8 mouse cellular contexts compared by ENCODE assay signal in genomic region chr13:30901387-30902041, GRCm38 (mm10). TPM values are rescaled to one million over a fixed set of nuclear protein-coding genes. Genes with fewer than 3 reads are reported as not detected.
DNase-seq lines count a peak whose midpoint lies in the region; ATAC-seq and TF ChIP-seq lines count a peak whose summit lies in the region.
"Had no signal": no experiment of that assay in that cellular context is flagged by ENCODE, and none has a peak within 500 bp of the region (broad histone marks: within the 10 kb centered on the region; RNA-seq: fewer than 3 reads in every experiment).

No protein-coding gene starts in this region.

- H3K9ac ChIP-seq in hindbrain, postnatal 0 days (replicated peaks; ENCODE audit: low read length): no peak overlapping the region

- 93% methylated on average over 7 of the region's 7 CpGs for WGBS in hindbrain, postnatal 0 days
- 90% methylated on average over 7 of the region's 7 CpGs for WGBS in hindbrain, embryonic 10.5 days

- ATAC-seq in hindbrain, postnatal 0 days: peak; percentile 71

- peak; percentile 60 for DNase-seq in hindbrain, postnatal 0 days (ENCODE audit: low spot score)
- no peak for DNase-seq in hindbrain, embryonic 10.5 days (ENCODE audit: low spot score)
- peak; percentile 62 for DNase-seq in 416B (ENCODE audit: low read depth)
- peak; percentile 34 for DNase-seq in CD4-positive helper T cell, adult 2 months (ENCODE audit: low read depth, low spot score)
- peak; percentile 72 for DNase-seq in induced T-regulatory cell, adult 2 months (ENCODE audit: low read depth)
- no peak for DNase-seq in layer of hippocampus, postnatal 14 days (ENCODE audit: low spot score in 2 of 2)
- no peak for DNase-seq in adrenal gland, adult 18-20 months (ENCODE audit: low spot score in 2 of 2)
- DNase-seq: kidney, postnatal 36 days had no signal

- H3K4me3 ChIP-seq in hindbrain, postnatal 0 days (ENCODE audit: low read length): no peak overlapping the region
- no peak overlapping the region for H3K4me3 ChIP-seq in hindbrain, embryonic 10.5 days

- peaks cover 14% of the 10 kb centered on the region; the same call in 1 of the 2 replicates for H3K36me3 ChIP-seq in hindbrain, postnatal 0 days (ENCODE audit: insufficient read depth, low read length)
- peaks cover 28% of the 10 kb centered on the region for H3K36me3 ChIP-seq in hindbrain, embryonic 10.5 days

- no peaks in the 10 kb centered on the region for H3K9me3 ChIP-seq in hindbrain, postnatal 0 days (ENCODE audit: low read length)
- H3K9me3 ChIP-seq in hindbrain, embryonic 10.5 days: no peaks in the 10 kb centered on the region

- H3K4me2 ChIP-seq in hindbrain, postnatal 0 days (ENCODE audit: low read depth, low read length): no peak overlapping the region

- H3K27me3 ChIP-seq in hindbrain, postnatal 0 days (ENCODE audit: insufficient read depth, low read length): no peaks in the 10 kb centered on the region
- H3K27me3 ChIP-seq in hindbrain, embryonic 10.5 days (ENCODE audit: insufficient read depth, poor library complexity, severe bottlenecking): no peaks in the 10 kb centered on the region

- no peaks in the 10 kb centered on the region for H3K4me1 ChIP-seq in hindbrain, postnatal 0 days (ENCODE audit: insufficient read depth, low read length)
- H3K4me1 ChIP-seq in hindbrain, embryonic 10.5 days (replicated peaks): peaks cover 21% of the 10 kb centered on the region

- no peak overlapping the region for H3K27ac ChIP-seq in hindbrain, postnatal 0 days
- H3K27ac ChIP-seq in hindbrain, embryonic 10.5 days: no peak overlapping the region

- TF ChIP-seq CTCF in hindbrain, postnatal 0 days (IDR thresholded peaks at IDR 0.05; ENCODE audit: low read depth): peak; percentile 59

RNA-seq across cellular contexts. Expression of gene Hus1b, which starts 46.0 kb away (rescaled TPM):
- 0.63 and 1.2 TPM in 2 replicates for total RNA-seq in hindbrain, postnatal 0 days (2014; rRNA removed)
- not detected in 2 replicates for polyA plus RNA-seq in hindbrain, postnatal 0 days (2015; fragmentation: Nextera tagmentation; extraction: Ambion mirVana)
- polyA plus RNA-seq in hindbrain, embryonic 10.5 days (2016; fragmentation: Nextera tagmentation; extraction: Ambion mirVana): not detected in 2 replicates
- total RNA-seq in layer of hippocampus, postnatal 14 days (2021): under 1 TPM; 0.43 to 0.55 TPM
- under 1 TPM; 0.26 to 0.27 TPM for total RNA-seq in adrenal gland, adult 18-20 months (2021)

Comparison
In these comparisons a context has a peak if more than half of its experiments do, and no peak if none do; other contexts are left out.
1. DNase-seq: peak in hindbrain, postnatal 0 days (single experiment), 416B (single experiment), CD4-positive helper T cell, adult 2 months (single experiment) and induced T-regulatory cell, adult 2 months (single experiment); none in hindbrain, embryonic 10.5 days (single experiment), layer of hippocampus, postnatal 14 days (0 of 2) and adrenal gland, adult 18-20 months (0 of 2).